Mouse (Mus musculus) heart, embryonic 12.5 days (tissue): Measurements from ENCODE around the gene Fkbp8. TPM values are rescaled to one million over a fixed set of nuclear protein-coding genes. Genes with fewer than 3 reads are reported as not detected.
A peak's percentile ranks its signal among the peaks of the same experiment; 100 is the strongest.

Experiments used
- ATAC-seq: fragments of 200-750 bp; cut with Nextera tagmentation; 2 replicates; pipeline ENCODE4 v1.8.0; 2017; ENCODE audit warnings: moderate TSS enrichment, moderate library complexity; ENCODE audit not compliant: insufficient number of reproducible peaks, low FRiP score
- H3K27ac ChIP-seq: fragments of 300-500 bp; sonication (generic); 2 replicates; pipeline ENCODE4 v1.5.1; 2016; ENCODE audit warnings: mild to moderate bottlenecking, moderate library complexity; ENCODE audit not compliant: poor library complexity, severe bottlenecking
- H3K27me3 ChIP-seq: fragments of 300-500 bp; sonication (generic); replicated peaks from 2 replicates; pipeline ENCODE4 v1.6.1; 2016; ENCODE audit warnings: mild to moderate bottlenecking, moderate library complexity
- H3K36me3 ChIP-seq: fragments of 300-500 bp; sonication (generic); 2 replicates; pipeline ENCODE4 v1.6.1; 2016; ENCODE audit warnings: mild to moderate bottlenecking, moderate library complexity
- H3K4me1 ChIP-seq: fragments of 300-500 bp; sonication (generic); replicated peaks from 2 replicates; pipeline ENCODE4 v1.6.1; 2016; ENCODE audit warnings: mild to moderate bottlenecking
- H3K4me2 ChIP-seq: fragments of 300-500 bp; sonication (generic); 2 replicates; pipeline ENCODE4 v1.6.1; 2016; ENCODE audit warnings: mild to moderate bottlenecking, moderate library complexity
- H3K4me3 ChIP-seq: fragments of 300-500 bp; sonication (generic); 2 replicates; pipeline ENCODE4 v1.5.1; 2016; ENCODE audit warnings: mild to moderate bottlenecking
- H3K9ac ChIP-seq: fragments of 300-500 bp; sonication (generic); 2 replicates; pipeline ENCODE4 v1.6.1; 2016; ENCODE audit warnings: mild to moderate bottlenecking, moderate library complexity
- H3K9me3 ChIP-seq: fragments of 300-500 bp; sonication (generic); replicated peaks from 2 replicates; pipeline ENCODE4 v1.6.1; 2016; ENCODE audit warnings: mild to moderate bottlenecking, moderate library complexity
- WGBS: fragments of 180-500 bp; shearing (Covaris S2); methylation state at CpG from one replicate; pipeline ENCODE4 v1.1.7; 2016; 5-methylcytosine and 5-hydroxymethylcytosine counted together
- polyA plus RNA-seq: library from polyadenylated mRNA; unstranded; fragments of >200 nt; fragmentation: Nextera tagmentation; extraction: Ambion mirVana; gene quantifications from 2 replicates; pipeline ENCODE4 v1.2.1, GENCODE M21; 2016

The Fkbp8 gene
- polyA plus RNA-seq, 1 experiment from 2014 or later: 227 TPM

GRCm38 (mm10) chr8:70513441-70513840 is 14.1 kb upstream of the Fkbp8 start:
- ATAC-seq: no peak

GRCm38 (mm10) chr8:70517940-70518643 is 9.4 kb upstream of the Fkbp8 start:
- H3K36me3 ChIP-seq: peaks cover 60% of the 10 kb centered on the region

More at GRCm38 (mm10) chr8:70513441-70513840, 14.1 kb upstream of the Fkbp8 start:
- peaks cover 62% of the 10 kb centered on the region for H3K36me3 ChIP-seq
- H3K9me3 ChIP-seq: no peaks in the 10 kb centered on the region
- H3K27me3 ChIP-seq: no peaks in the 10 kb centered on the region
- no peak overlapping the region for H3K4me3 ChIP-seq
- no peak overlapping the region for H3K4me2 ChIP-seq
- H3K27ac ChIP-seq: 0 out of 2 replicates have a peak overlapping the region, but pooled peaks have one; percentile 34
- 62% methylated on average over 2 of the region's 2 CpGs for WGBS
- no peak overlapping the region for H3K9ac ChIP-seq
- peaks cover 24% of the 10 kb centered on the region for H3K4me1 ChIP-seq

GRCm38 (mm10) chr8:70519043-70519442 is 8.5 kb upstream of the Fkbp8 start:
- H3K9me3 ChIP-seq: no peaks in the 10 kb centered on the region
- H3K4me3 ChIP-seq: no peak overlapping the region
- no peak overlapping the region for H3K9ac ChIP-seq
- H3K27me3 ChIP-seq: no peaks in the 10 kb centered on the region
- peaks cover 51% of the 10 kb centered on the region for H3K36me3 ChIP-seq
- ATAC-seq: no peak
- H3K4me2 ChIP-seq: no peak overlapping the region
- H3K27ac ChIP-seq: no peak overlapping the region
- WGBS: 91% methylated on average over 6 of the region's 6 CpGs
- H3K4me1 ChIP-seq: peaks cover 12% of the 10 kb centered on the region

More at GRCm38 (mm10) chr8:70517940-70518643, 9.4 kb upstream of the Fkbp8 start:
- Histone ChIP-seq H3K4me3 (no peak overlapping the region), H3K27ac (no peak overlapping the region), H3K4me1 (peaks cover 14% of the 10 kb centered on the region), H3K9ac (no peak overlapping the region), H3K27me3 (no peaks in the 10 kb centered on the region), H3K4me2 (no peak overlapping the region), H3K9me3 (no peaks in the 10 kb centered on the region)
- no peak for ATAC-seq
- WGBS: 81% methylated on average over 10 of the region's 10 CpGs

GRCm38 (mm10) chr8:70519606-70520005 is 7.9 kb upstream of the Fkbp8 start:
- Histone ChIP-seq H3K27ac (no peak overlapping the region), H3K4me1 (peaks cover 12% of the 10 kb centered on the region), H3K36me3 (peaks cover 46% of the 10 kb centered on the region), H3K4me3 (no peak overlapping the region), H3K9me3 (no peaks in the 10 kb centered on the region), H3K27me3 (no peaks in the 10 kb centered on the region), H3K9ac (no peak overlapping the region), H3K4me2 (no peak overlapping the region)
- WGBS: 54% methylated on average over 2 of the region's 2 CpGs
- ATAC-seq: no peak

- H3K27ac ChIP-seq: peak overlapping the region; percentile 74
- WGBS: under 1% methylated on average over 51 of the region's 51 CpGs
- peaks cover 19% of the 10 kb centered on the region for H3K36me3 ChIP-seq
- peak overlapping the region; percentile 65 for H3K4me3 ChIP-seq
- peak; percentile 86 for ATAC-seq
- no peaks in the 10 kb centered on the region for H3K9me3 ChIP-seq
- no peaks in the 10 kb centered on the region for H3K27me3 ChIP-seq
- peaks cover 20% of the 10 kb centered on the region for H3K4me1 ChIP-seq
- H3K4me2 ChIP-seq: peak overlapping the region; percentile 67
- H3K9ac ChIP-seq: peak overlapping the region; percentile 81
Observed at GRCm38 (mm10) chr8:70522592-70523403, 4.7 kb upstream of the Fkbp8 start.

GRCm38 (mm10) chr8:70527111-70527511 is 413 bp upstream of the Fkbp8 start:
- Histone ChIP-seq H3K9me3 (no peaks in the 10 kb centered on the region), H3K9ac (peak overlapping the region; percentile 95), H3K36me3 (peaks cover 25% of the 10 kb centered on the region), H3K27me3 (no peaks in the 10 kb centered on the region), H3K4me3 (peak overlapping the region; percentile 80), H3K4me2 (peak overlapping the region; percentile 74), H3K27ac (peak overlapping the region; percentile 84; the same call in 1 of the 2 replicates), H3K4me1 (peaks cover 28% of the 10 kb centered on the region)
- no peak for ATAC-seq
- 2% methylated on average over 8 of the region's 8 CpGs for WGBS

GRCm38 (mm10) chr8:70528182-70528797 is 766 bp downstream of the Fkbp8 start:
- peak overlapping the region; percentile 95 for H3K9ac ChIP-seq
- H3K4me2 ChIP-seq: peak overlapping the region; percentile 74
- ATAC-seq: no peak
- H3K4me3 ChIP-seq: peak overlapping the region; percentile 80
- H3K27me3 ChIP-seq: no peaks in the 10 kb centered on the region
- peaks cover 37% of the 10 kb centered on the region for H3K36me3 ChIP-seq
- H3K27ac ChIP-seq: peak overlapping the region; percentile 84
- H3K9me3 ChIP-seq: no peaks in the 10 kb centered on the region
- peaks cover 23% of the 10 kb centered on the region for H3K4me1 ChIP-seq
- 20% methylated on average over 13 of the region's 13 CpGs for WGBS

GRCm38 (mm10) chr8:70529299-70529698 is 1.8 kb downstream of the Fkbp8 start:
- H3K9me3 ChIP-seq: no peaks in the 10 kb centered on the region
- peaks cover 21% of the 10 kb centered on the region for H3K4me1 ChIP-seq
- no peaks in the 10 kb centered on the region for H3K27me3 ChIP-seq
- peaks cover 47% of the 10 kb centered on the region for H3K36me3 ChIP-seq
- WGBS: 68% methylated on average over 5 of the region's 5 CpGs
- H3K4me2 ChIP-seq: no peak overlapping the region
- no peak overlapping the region; the same call in 1 of the 2 replicates for H3K4me3 ChIP-seq
- H3K9ac ChIP-seq: peak overlapping the region; percentile 26; the same call in 1 of the 2 replicates
- ATAC-seq: no peak
- no peak overlapping the region for H3K27ac ChIP-seq

- no peak overlapping the region for H3K4me3 ChIP-seq
- peak overlapping the region; percentile 26; the same call in 1 of the 2 replicates for H3K9ac ChIP-seq
- H3K36me3 ChIP-seq: peaks cover 51% of the 10 kb centered on the region
- 94% methylated on average over 3 of the region's 3 CpGs for WGBS
- peaks cover 25% of the 10 kb centered on the region for H3K4me1 ChIP-seq
- ATAC-seq: no peak
- no peaks in the 10 kb centered on the region for H3K27me3 ChIP-seq
- no peak overlapping the region for H3K27ac ChIP-seq
- H3K4me2 ChIP-seq: no peak overlapping the region
- no peaks in the 10 kb centered on the region for H3K9me3 ChIP-seq
Observed at GRCm38 (mm10) chr8:70529741-70530161, 2.2 kb downstream of the Fkbp8 start.

GRCm38 (mm10) chr8:70530314-70530713 is 2.8 kb downstream of the Fkbp8 start:
- Histone ChIP-seq H3K9ac (no peak overlapping the region), H3K27me3 (no peaks in the 10 kb centered on the region), H3K9me3 (no peaks in the 10 kb centered on the region), H3K4me3 (no peak overlapping the region), H3K4me2 (no peak overlapping the region), H3K36me3 (peaks cover 57% of the 10 kb centered on the region), H3K27ac (no peak overlapping the region), H3K4me1 (peaks cover 30% of the 10 kb centered on the region)
- 97% methylated on average over 2 of the region's 2 CpGs for WGBS
- no peak for ATAC-seq

- H3K27me3 ChIP-seq: no peaks in the 10 kb centered on the region
- H3K4me3 ChIP-seq: no peak overlapping the region
- no peaks in the 10 kb centered on the region for H3K9me3 ChIP-seq
- ATAC-seq: no peak
- H3K4me1 ChIP-seq: peaks cover 18% of the 10 kb centered on the region
- H3K36me3 ChIP-seq: peaks cover 76% of the 10 kb centered on the region
- no peak overlapping the region for H3K4me2 ChIP-seq
- H3K27ac ChIP-seq: no peak overlapping the region
- WGBS: 93% methylated on average over 12 of the region's 12 CpGs
- H3K9ac ChIP-seq: peak overlapping the region; percentile 35; the same call in 1 of the 2 replicates
Observed at GRCm38 (mm10) chr8:70534281-70534680, 6.8 kb downstream of the Fkbp8 start.
